Mouse (Mus musculus) thymus, adult 2 months (tissue): Measurements from ENCODE around the gene Ric8b. TPM values are rescaled to one million over a fixed set of nuclear protein-coding genes. Genes with fewer than 3 reads are reported as not detected.

Experiments used
- DNase-seq: peaks from one replicate; pipeline ENCODE4 v3.0.0; 2021
- H3K27ac ChIP-seq: fragments of 200-500 bp; 2 replicates; pipeline ENCODE4 v1.5.1; 2012; ENCODE audit warnings: low read length, control low read depth; ENCODE audit not compliant: control insufficient read depth, insufficient read depth
- H3K27me3 ChIP-seq: fragments of 200-500 bp; 2 replicates; pipeline ENCODE4 v1.6.1; 2012; ENCODE audit warnings: mild to moderate bottlenecking, low read length, moderate library complexity, mixed read lengths; ENCODE audit not compliant: control insufficient read depth, insufficient read depth
- H3K36me3 ChIP-seq: fragments of 200-500 bp; 2 replicates; pipeline ENCODE4 v1.6.1; 2012; ENCODE audit warnings: mild to moderate bottlenecking, low read length, moderate library complexity; ENCODE audit not compliant: control insufficient read depth, insufficient read depth
- H3K4me1 ChIP-seq: fragments of 200-500 bp; replicated peaks from 2 replicates; pipeline ENCODE4 v1.6.1; 2012; ENCODE audit warnings: low read length; ENCODE audit not compliant: control insufficient read depth, insufficient read depth
- H3K4me3 ChIP-seq: fragments of 200-500 bp; 2 replicates; pipeline ENCODE4 v1.5.1; 2012; ENCODE audit warnings: mild to moderate bottlenecking, low read length, control low read depth, moderate library complexity; ENCODE audit not compliant: control insufficient read depth, insufficient read depth
- CTCF ChIP-seq: fragments of 200-500 bp; IDR thresholded peaks from 2 replicates; pipeline ENCODE4 v1.5.1; 2012; ENCODE audit warnings: mild to moderate bottlenecking, control low read depth, low read length, moderate library complexity, borderline replicate concordance; ENCODE audit not compliant: control insufficient read depth, poor library complexity, insufficient read depth; ENCODE audit errors: extremely low read depth
- POLR2A ChIP-seq: fragments of 200-500 bp; IDR thresholded peaks from 2 replicates; pipeline ENCODE4 v1.6.1; 2012; ENCODE audit warnings: mild to moderate bottlenecking, low read length, control low read depth, moderate library complexity; ENCODE audit not compliant: control insufficient read depth, poor library complexity, insufficient read depth; ENCODE audit errors: extremely low read depth
- WGBS: fragments of 180-500 bp; shearing (Covaris S2); methylation state at CpG from one replicate; pipeline ENCODE4 v1.1.7; 2018; 5-methylcytosine and 5-hydroxymethylcytosine counted together
- polyA plus RNA-seq: library from polyadenylated mRNA; depleted of rRNA; stranded (reverse); fragments of >200 nt; gene quantifications from 2 replicates; pipeline ENCODE4 v1.2.3, GENCODE M21; 2012

Gene Ric8b
- polyA plus RNA-seq, 1 experiment, result 17.6 TPM

DNA sequence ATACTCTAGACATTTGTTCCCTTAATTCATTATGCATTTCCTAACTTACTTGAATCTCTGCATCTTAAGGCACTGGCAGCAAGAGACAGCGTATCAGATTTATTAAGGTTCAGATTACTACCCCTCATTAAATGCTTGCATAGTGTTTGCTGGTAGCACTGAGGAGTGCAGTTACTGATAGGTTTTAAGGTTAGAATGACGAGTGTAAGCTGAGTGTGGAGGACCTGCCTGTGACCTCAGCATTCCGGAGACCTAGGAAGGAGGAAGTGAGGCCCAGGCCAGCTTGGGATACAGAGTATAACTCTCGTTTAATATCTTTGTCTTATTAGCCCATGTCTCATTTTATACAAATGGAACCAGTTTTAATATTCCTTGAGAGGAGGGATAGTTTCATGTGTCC, 71.2 kb downstream of the Ric8b start:
- no peak for TF ChIP-seq POLR2A
- TF ChIP-seq CTCF, result no peak
- Histone ChIP-seq H3K36me3 (peaks cover 11% of the 10 kb centered on the region), H3K4me1 (peaks cover 4% of the 10 kb centered on the region), H3K4me3 (no peak overlapping the region), H3K27me3 (no peaks in the 10 kb centered on the region), H3K27ac (no peak overlapping the region)
- no peak for DNase-seq
- 93% methylated on average over 4 of the region's 4 CpGs for whole genome bisulfite sequencing

- TF ChIP-seq CTCF, result no peak
- no peak for TF ChIP-seq POLR2A
- no peak overlapping the region for H3K27ac ChIP-seq
- H3K36me3 ChIP-seq, result peaks cover 8% of the 10 kb centered on the region
- DNase-seq, result no peak
- 96% methylated on average over 4 of the region's 4 CpGs for WGBS
- no peaks in the 10 kb centered on the region for H3K27me3 ChIP-seq
- no peak overlapping the region for H3K4me3 ChIP-seq
- H3K4me1 ChIP-seq, result no peaks in the 10 kb centered on the region
These were observed 76.9 kb downstream of the Ric8b start for GRCm38 (mm10) chr10:84994346-84994745.

DNA sequence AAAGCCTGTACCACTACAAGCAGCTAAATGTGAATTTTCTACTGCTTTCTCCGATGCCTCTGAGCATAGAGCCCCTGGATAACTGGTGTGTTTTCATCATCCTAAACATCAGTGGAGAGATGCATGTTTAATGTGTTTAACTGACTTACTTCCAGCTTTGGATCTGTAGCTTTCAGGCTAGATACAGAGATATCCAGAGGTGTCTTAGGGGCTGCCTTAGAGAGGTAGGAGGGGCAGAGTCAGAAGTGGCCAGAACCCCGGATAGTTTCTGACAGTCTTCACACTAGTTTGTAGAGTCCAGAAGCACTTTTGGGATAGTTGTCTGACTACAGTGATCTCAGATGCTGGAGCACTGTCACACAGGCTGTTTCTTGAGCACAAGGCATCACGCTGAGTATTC, 77.6 kb downstream of the Ric8b start:
- no peak for DNase-seq
- WGBS, result 98% methylated on average over 3 of the region's 3 CpGs
- H3K27me3 ChIP-seq, result no peaks in the 10 kb centered on the region
- no peak for TF ChIP-seq POLR2A
- no peak for TF ChIP-seq CTCF
- no peak overlapping the region for H3K4me3 ChIP-seq
- no peaks in the 10 kb centered on the region for H3K4me1 ChIP-seq
- no peak overlapping the region for H3K27ac ChIP-seq
- H3K36me3 ChIP-seq, result peaks cover 8% of the 10 kb centered on the region

DNA sequence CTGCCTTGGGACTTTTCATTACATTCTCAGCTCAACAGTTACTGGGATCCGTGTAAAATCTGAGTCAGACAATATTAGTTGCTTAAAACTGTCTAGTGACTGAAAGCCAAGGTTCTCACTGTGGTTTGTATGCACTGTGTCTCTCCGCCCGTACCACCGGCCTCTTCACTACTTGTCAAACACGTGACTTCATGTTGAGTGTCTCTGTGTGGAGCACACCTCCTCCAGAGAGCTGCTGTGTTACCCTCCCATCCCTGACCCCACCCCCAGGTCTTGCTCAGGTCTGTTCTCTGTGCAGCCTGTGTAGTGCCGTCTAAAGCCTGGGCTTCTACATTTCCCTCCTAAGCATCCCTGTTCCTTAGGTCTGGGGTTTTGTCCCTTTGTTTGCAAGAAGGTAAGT, 79.0 kb downstream of the Ric8b start:
- Histone ChIP-seq H3K27me3 (no peaks in the 10 kb centered on the region), H3K4me3 (no peak overlapping the region), H3K4me1 (no peaks in the 10 kb centered on the region), H3K27ac (no peak overlapping the region), H3K36me3 (peaks cover 8% of the 10 kb centered on the region)
- DNase-seq, result no peak
- TF ChIP-seq POLR2A (no peak), CTCF (no peak)
- WGBS, result 97% methylated on average over 6 of the region's 6 CpGs

- Histone ChIP-seq H3K4me1 (no peaks in the 10 kb centered on the region), H3K4me3 (no peak overlapping the region), H3K36me3 (peaks cover 9% of the 10 kb centered on the region), H3K27me3 (no peaks in the 10 kb centered on the region), H3K27ac (no peak overlapping the region)
- 90% methylated on average over 10 of the region's 10 CpGs for WGBS
- TF ChIP-seq POLR2A (no peak), CTCF (no peak)
- DNase-seq, result no peak
These were observed 80.3 kb downstream of the Ric8b start for GRCm38 (mm10) chr10:84997571-84998224.

DNA sequence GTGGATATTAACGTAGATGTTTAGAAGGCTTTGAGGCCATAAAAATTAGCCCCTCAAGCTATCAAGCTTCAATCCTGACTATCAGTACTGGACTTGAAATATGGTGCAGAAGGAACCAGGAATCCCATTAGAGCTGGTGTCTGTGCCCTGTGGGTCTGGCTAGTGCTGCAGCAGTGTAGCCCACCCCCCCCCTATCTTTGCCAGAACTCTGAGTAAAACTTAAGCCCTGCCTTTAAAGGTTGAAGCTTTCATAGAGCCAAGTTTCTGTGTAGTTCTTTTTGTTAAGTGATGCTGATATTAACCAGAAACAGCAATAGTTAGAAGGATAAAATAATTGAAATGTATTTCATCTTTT, 80.8 kb downstream of the Ric8b start:
- no peak for DNase-seq
- H3K36me3 ChIP-seq, result peaks cover 7% of the 10 kb centered on the region
- no peaks in the 10 kb centered on the region for H3K27me3 ChIP-seq
- WGBS, result 100% methylated on average over 1 of the region's 1 CpGs
- H3K4me1 ChIP-seq, result no peaks in the 10 kb centered on the region
- no peak overlapping the region for H3K27ac ChIP-seq
- TF ChIP-seq CTCF (no peak), POLR2A (no peak)
- no peak overlapping the region for H3K4me3 ChIP-seq

DNA sequence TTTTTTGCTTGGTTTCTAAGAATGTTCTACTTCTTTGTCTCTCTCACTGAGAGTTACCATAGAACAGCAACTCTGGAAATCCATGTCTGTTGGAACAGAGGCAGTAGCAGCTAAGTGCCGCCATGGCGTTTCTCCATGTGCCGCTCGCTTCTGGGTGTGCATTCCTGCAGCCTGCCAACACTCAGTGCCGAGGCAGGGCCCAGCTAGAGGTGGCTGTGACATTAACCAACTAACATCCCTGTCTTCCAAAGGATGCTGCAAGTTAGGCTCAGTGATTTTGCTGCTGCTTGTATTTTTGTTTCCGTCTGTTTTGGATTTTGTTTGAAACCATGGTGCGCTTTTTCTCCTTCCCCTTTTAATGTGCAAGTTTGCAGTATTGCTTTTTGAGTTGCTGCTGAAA, 84.5 kb downstream of the Ric8b start:
- 95% methylated on average over 7 of the region's 7 CpGs for WGBS
- Histone ChIP-seq H3K27ac (no peak overlapping the region), H3K4me3 (no peak overlapping the region), H3K4me1 (no peaks in the 10 kb centered on the region), H3K36me3 (0 out of 2 replicates have a peak, but pooled peaks cover 3% of the 10 kb centered on the region), H3K27me3 (no peaks in the 10 kb centered on the region)
- no peak for TF ChIP-seq CTCF
- TF ChIP-seq POLR2A, result no peak
- no peak for DNase-seq
